Mouse (Mus musculus): ENCODE measurements around the gene Bgn.

DNA sequence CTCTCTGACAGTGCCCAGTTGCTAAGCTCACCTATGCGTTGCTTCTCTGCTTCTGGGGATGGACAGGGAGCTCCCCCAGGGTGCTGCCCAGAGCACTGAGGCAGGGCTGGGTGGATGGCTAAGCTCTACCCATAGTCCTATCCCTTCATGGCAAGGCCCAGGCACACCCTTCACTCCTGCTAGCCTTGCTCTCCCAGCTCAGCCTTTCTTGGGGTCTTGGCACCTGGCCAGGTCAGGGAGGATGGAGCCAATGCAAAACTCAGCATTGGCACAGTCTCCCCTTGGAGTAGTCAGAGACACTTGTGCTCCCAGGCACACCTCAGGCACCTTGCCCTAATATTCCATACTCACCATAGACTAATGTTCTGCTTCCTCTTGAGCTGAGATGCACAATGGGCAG, 674 bp downstream of the Bgn start:
- TF ChIP-seq CTCF (conservative IDR thresholded peaks at IDR 0.05; ENCODE audit: low read length) (no peak), POU5F1 (IDR thresholded peaks at IDR 0.05; ENCODE audit: borderline replicate concordance, low read length) (no peak)
